Mouse (Mus musculus): Measurements from ENCODE around the gene Zswim8. TPM values are rescaled to one million over a fixed set of nuclear protein-coding genes. Genes with fewer than 3 reads are reported as not detected.
A peak's percentile ranks its signal among the peaks of the same experiment; 100 is the strongest.

Gene Zswim8
- 25.9 and 33.1 TPM in 2 replicates for polyA plus RNA-seq (2016; fragmentation: Nextera tagmentation; extraction: Ambion mirVana)

- no peaks in the 10 kb centered on the region for H3K27me3 ChIP-seq (ENCODE audit: insufficient read depth, poor library complexity, severe bottlenecking)
- H3K36me3 ChIP-seq = peaks cover 48% of the 10 kb centered on the region
- H3K9me3 ChIP-seq = no peaks in the 10 kb centered on the region
- peak within 1 kb of the TSS; percentile 100 for H3K4me3 ChIP-seq
- peaks cover 24% of the 10 kb centered on the region for H3K4me1 ChIP-seq
- peak within 1 kb of the TSS; percentile 98 for H3K27ac ChIP-seq
- WGBS = under 1% methylated on average over 80 of the region's 80 CpGs
- DNase-seq (ENCODE audit: low spot score) = peak; percentile 96
These were observed at the start of gene Zswim8 for GRCm38 (mm10) chr14:20707201-20708190. Zswim8 (plus strand) TSS chr14:20707552.

GRCm38 (mm10) chr14:20658326-20658725 lies 49.0 kb upstream of the Zswim8 start:
- peaks cover 46% of the 10 kb centered on the region for H3K4me1 ChIP-seq
- H3K27me3 ChIP-seq (ENCODE audit: insufficient read depth, poor library complexity, severe bottlenecking) = peaks cover 9% of the 10 kb centered on the region
- H3K36me3 ChIP-seq = peaks cover 26% of the 10 kb centered on the region
- H3K27ac ChIP-seq = no peak overlapping the region
- H3K9me3 ChIP-seq = no peaks in the 10 kb centered on the region
- H3K4me3 ChIP-seq = no peak overlapping the region
- DNase-seq (ENCODE audit: low spot score) = no peak

- Histone ChIP-seq H3K4me1 (peaks cover 46% of the 10 kb centered on the region), H3K27me3 (ENCODE audit: insufficient read depth, poor library complexity, severe bottlenecking) (peaks cover 9% of the 10 kb centered on the region), H3K9me3 (no peaks in the 10 kb centered on the region), H3K36me3 (peaks cover 26% of the 10 kb centered on the region), H3K4me3 (no peak overlapping the region), H3K27ac (no peak overlapping the region)
- DNase-seq (ENCODE audit: low spot score) = no peak
- WGBS = 76% methylated on average over 6 of the region's 6 CpGs
These were observed 48.5 kb upstream of the Zswim8 start for GRCm38 (mm10) chr14:20658902-20659301.

- Histone ChIP-seq H3K4me3 (no peak overlapping the region), H3K4me1 (peaks cover 47% of the 10 kb centered on the region), H3K27me3 (ENCODE audit: insufficient read depth, poor library complexity, severe bottlenecking) (peaks cover 9% of the 10 kb centered on the region), H3K36me3 (peaks cover 26% of the 10 kb centered on the region), H3K9me3 (no peaks in the 10 kb centered on the region), H3K27ac (peak overlapping the region; percentile 94; the same call in 1 of the 2 replicates)
- DNase-seq (ENCODE audit: low spot score) = no peak
- WGBS = 92% methylated on average over 7 of the region's 7 CpGs
These were observed 47.7 kb upstream of the Zswim8 start for GRCm38 (mm10) chr14:20659687-20660086.

- Histone ChIP-seq H3K27ac (peak overlapping the region; percentile 94), H3K4me1 (peaks cover 47% of the 10 kb centered on the region), H3K36me3 (peaks cover 26% of the 10 kb centered on the region), H3K9me3 (no peaks in the 10 kb centered on the region), H3K27me3 (ENCODE audit: insufficient read depth, poor library complexity, severe bottlenecking) (peaks cover 9% of the 10 kb centered on the region), H3K4me3 (peak overlapping the region; percentile 71)
- DNase-seq (ENCODE audit: low spot score) = peak; percentile 96
- whole genome bisulfite sequencing = 3% methylated on average over 52 of the region's 52 CpGs
These were observed 46.3 kb upstream of the Zswim8 start for GRCm38 (mm10) chr14:20660827-20661660.

- peak overlapping the region; percentile 71 for H3K4me3 ChIP-seq
- peaks cover 47% of the 10 kb centered on the region for H3K4me1 ChIP-seq
- no peaks in the 10 kb centered on the region for H3K9me3 ChIP-seq
- DNase-seq (ENCODE audit: low spot score) = peak; percentile 77
- WGBS = 9% methylated on average over 19 of the region's 19 CpGs
- peaks cover 9% of the 10 kb centered on the region for H3K27me3 ChIP-seq (ENCODE audit: insufficient read depth, poor library complexity, severe bottlenecking)
- peaks cover 26% of the 10 kb centered on the region for H3K36me3 ChIP-seq
- peak overlapping the region; percentile 94 for H3K27ac ChIP-seq
These were observed 45.6 kb upstream of the Zswim8 start for GRCm38 (mm10) chr14:20661661-20662331.

- H3K9me3 ChIP-seq = no peaks in the 10 kb centered on the region
These were observed 44.6 kb upstream of the Zswim8 start for GRCm38 (mm10) chr14:20662740-20663139.

GRCm38 (mm10) chr14:20663601-20664000 lies 43.8 kb upstream of the Zswim8 start:
- peaks cover 9% of the 10 kb centered on the region for H3K27me3 ChIP-seq (ENCODE audit: insufficient read depth, poor library complexity, severe bottlenecking)
- H3K4me3 ChIP-seq = peak overlapping the region; percentile 71
- H3K4me1 ChIP-seq = peaks cover 57% of the 10 kb centered on the region
- DNase-seq (ENCODE audit: low spot score) = no peak
- H3K36me3 ChIP-seq = peaks cover 26% of the 10 kb centered on the region
- peak overlapping the region; percentile 94 for H3K27ac ChIP-seq
- no peaks in the 10 kb centered on the region for H3K9me3 ChIP-seq
- WGBS = 23% methylated on average over 2 of the region's 2 CpGs

More at GRCm38 (mm10) chr14:20662740-20663139, 44.6 kb upstream of the Zswim8 start:
- H3K4me1 ChIP-seq = peaks cover 51% of the 10 kb centered on the region
- peaks cover 26% of the 10 kb centered on the region for H3K36me3 ChIP-seq
- peaks cover 9% of the 10 kb centered on the region for H3K27me3 ChIP-seq (ENCODE audit: insufficient read depth, poor library complexity, severe bottlenecking)
- no peak for DNase-seq (ENCODE audit: low spot score)
- peak overlapping the region; percentile 71 for H3K4me3 ChIP-seq
- 28% methylated on average over 3 of the region's 3 CpGs for WGBS
- peak overlapping the region; percentile 94 for H3K27ac ChIP-seq

GRCm38 (mm10) chr14:20664436-20664835 lies 42.9 kb upstream of the Zswim8 start:
- DNase-seq (ENCODE audit: low spot score) = peak; percentile 93
- Histone ChIP-seq H3K27ac (peak overlapping the region; percentile 94), H3K36me3 (peaks cover 26% of the 10 kb centered on the region), H3K4me1 (peaks cover 63% of the 10 kb centered on the region), H3K27me3 (ENCODE audit: insufficient read depth, poor library complexity, severe bottlenecking) (peaks cover 9% of the 10 kb centered on the region), H3K9me3 (no peaks in the 10 kb centered on the region), H3K4me3 (peak overlapping the region; percentile 71)
- 31% methylated on average over 3 of the region's 3 CpGs for WGBS

GRCm38 (mm10) chr14:20667469-20667868 lies 39.9 kb upstream of the Zswim8 start:
- DNase-seq (ENCODE audit: low spot score) = no peak
- 65% methylated on average over 1 of the region's 1 CpGs for WGBS
- Histone ChIP-seq H3K9me3 (no peaks in the 10 kb centered on the region), H3K27ac (peak overlapping the region; percentile 91), H3K36me3 (peaks cover 3% of the 10 kb centered on the region; the same call in 1 of the 2 replicates), H3K4me1 (peaks cover 42% of the 10 kb centered on the region), H3K4me3 (peak overlapping the region; percentile 49), H3K27me3 (ENCODE audit: insufficient read depth, poor library complexity, severe bottlenecking) (peaks cover 4% of the 10 kb centered on the region; the same call in 1 of the 2 replicates)

GRCm38 (mm10) chr14:20668154-20668810 lies 39.1 kb upstream of the Zswim8 start, which contains the start of gene Synpo2l:
Synpo2l (minus strand) TSS chr14:20668354.
- Histone ChIP-seq H3K36me3 (peaks cover 9% of the 10 kb centered on the region; the same call in 1 of the 2 replicates), H3K9me3 (no peaks in the 10 kb centered on the region), H3K4me1 (peaks cover 43% of the 10 kb centered on the region), H3K27ac (peak within 1 kb of the TSS; percentile 91), H3K27me3 (ENCODE audit: insufficient read depth, poor library complexity, severe bottlenecking) (no peaks in the 10 kb centered on the region; the same call in 1 of the 2 replicates), H3K4me3 (peak within 1 kb of the TSS; percentile 49)
- no peak for DNase-seq (ENCODE audit: low spot score)
- WGBS = 65% methylated on average over 8 of the region's 8 CpGs
